Mouse (Mus musculus) right cerebral cortex, postnatal 25 days (tissue): ENCODE measurements around the gene Nudt3.

Experiments
- DNase-seq: peaks from one replicate; pipeline ENCODE4 v3.0.0; 2022

Nudt3 gene

GRCm38 (mm10) chr17:27564391-27565162 lies 58.7 kb downstream of the Nudt3 start:
- no peak for DNase-seq

- DNase-seq: no peak
These were observed 59.5 kb downstream of the Nudt3 start for GRCm38 (mm10) chr17:27563771-27564244.

- peak; percentile 79 for DNase-seq
These were observed 61.3 kb downstream of the Nudt3 start for GRCm38 (mm10) chr17:27561809-27562526.

GRCm38 (mm10) chr17:27560926-27561480 lies 62.3 kb downstream of the Nudt3 start:
- DNase-seq: no peak

- no peak for DNase-seq
These were observed 63.7 kb downstream of the Nudt3 start for GRCm38 (mm10) chr17:27559596-27559995.

GRCm38 (mm10) chr17:27558845-27559244 lies 64.5 kb downstream of the Nudt3 start:
- DNase-seq: no peak

- no peak for DNase-seq
These were observed 65.2 kb downstream of the Nudt3 start for GRCm38 (mm10) chr17:27557927-27558661.

GRCm38 (mm10) chr17:27557181-27557926 lies 65.9 kb downstream of the Nudt3 start:
- no peak for DNase-seq

GRCm38 (mm10) chr17:27556315-27557011 lies 66.8 kb downstream of the Nudt3 start, which contains the start of gene Hmga1:
Hmga1 (plus strand) TSS chr17:27556497.
- DNase-seq: peak; percentile 86

GRCm38 (mm10) chr17:27555512-27556172 lies 67.7 kb downstream of the Nudt3 start:
- DNase-seq: no peak

- no peak for DNase-seq
These were observed 68.2 kb downstream of the Nudt3 start for GRCm38 (mm10) chr17:27555075-27555511.

GRCm38 (mm10) chr17:27554062-27554960 lies 69.0 kb downstream of the Nudt3 start:
- no peak for DNase-seq

GRCm38 (mm10) chr17:27552215-27553201 lies 70.8 kb downstream of the Nudt3 start:
- DNase-seq: no peak

- no peak for DNase-seq
These were observed 71.8 kb downstream of the Nudt3 start for GRCm38 (mm10) chr17:27551393-27551940.

- DNase-seq: no peak
These were observed 74.1 kb downstream of the Nudt3 start for GRCm38 (mm10) chr17:27549234-27549633.

- no peak for DNase-seq
These were observed 75.9 kb downstream of the Nudt3 start for GRCm38 (mm10) chr17:27547253-27547868.

- no peak for DNase-seq
These were observed 76.7 kb downstream of the Nudt3 start for GRCm38 (mm10) chr17:27546574-27547085.

GRCm38 (mm10) chr17:27545991-27546390 lies 77.3 kb downstream of the Nudt3 start:
- DNase-seq: no peak
